Mouse (Mus musculus) lung, postnatal 0 days (tissue): Measurements from ENCODE around the gene Dscam.

Experiments used
- CTCF ChIP-seq: IDR thresholded peaks from 2 replicates; pipeline ENCODE4 v1.5.1; 2016; ENCODE audit warnings: antibody characterized with exemption, mild to moderate bottlenecking
- EP300 ChIP-seq: IDR thresholded peaks from 2 replicates; pipeline ENCODE4 v1.6.1; 2016; ENCODE audit warnings: antibody characterized with exemption, mild to moderate bottlenecking, control low read depth

GRCm38 (mm10) chr16:97017171-97017738 is 153.3 kb downstream of the Dscam start:
- TF ChIP-seq CTCF (no peak), EP300 (no peak)
